Mouse (Mus musculus) forebrain, embryonic 13.5 days (tissue): ENCODE data around the gene Rhobtb1. TPM values are rescaled to one million over a fixed set of nuclear protein-coding genes. Genes with fewer than 3 reads are reported as not detected.
A peak's percentile ranks its signal among the peaks of the same experiment; 100 is the strongest.

Experiments
- ATAC-seq: fragments of 200-750 bp; cut with Nextera tagmentation; 2 replicates; pipeline ENCODE4 v1.8.0; 2017
- H3K27ac ChIP-seq: fragments of 300-500 bp; sonication (generic); 2 replicates; pipeline ENCODE4 v1.5.1; 2015; ENCODE audit warnings: inconsistent platforms, mild to moderate bottlenecking, moderate library complexity
- H3K27me3 ChIP-seq: fragments of 300-500 bp; sonication (generic); 2 replicates; pipeline ENCODE4 v1.6.1; 2015; ENCODE audit warnings: mild to moderate bottlenecking, inconsistent platforms
- H3K36me3 ChIP-seq: fragments of 300-500 bp; sonication (generic); 2 replicates; pipeline ENCODE4 v1.6.1; 2015; ENCODE audit warnings: mild to moderate bottlenecking, inconsistent platforms; ENCODE audit not compliant: poor library complexity, severe bottlenecking
- H3K4me1 ChIP-seq: fragments of 300-500 bp; sonication (generic); 2 replicates; pipeline ENCODE4 v1.6.1; 2015; ENCODE audit warnings: inconsistent platforms
- H3K4me2 ChIP-seq: fragments of 300-500 bp; sonication (generic); 2 replicates; pipeline ENCODE4 v1.6.1; 2015; ENCODE audit warnings: inconsistent platforms, mild to moderate bottlenecking, moderate library complexity
- H3K4me3 ChIP-seq: fragments of 300-500 bp; sonication (generic); 2 replicates; pipeline ENCODE4 v1.5.1; 2015; ENCODE audit warnings: mild to moderate bottlenecking, inconsistent platforms
- H3K9ac ChIP-seq: fragments of 300-500 bp; sonication (generic); 2 replicates; pipeline ENCODE4 v1.6.1; 2015; ENCODE audit warnings: mild to moderate bottlenecking, inconsistent platforms
- H3K9me3 ChIP-seq: fragments of 300-500 bp; sonication (generic); replicated peaks from 2 replicates; pipeline ENCODE4 v1.6.1; 2016; ENCODE audit warnings: inconsistent platforms
- WGBS: fragments of 180-500 bp; shearing (Covaris S2); methylation state at CpG from one replicate; pipeline ENCODE4 v1.1.7; 2015; 5-methylcytosine and 5-hydroxymethylcytosine counted together
- polyA plus RNA-seq: library from polyadenylated mRNA; unstranded; fragments of >200 nt; fragmentation: Nextera tagmentation; extraction: Ambion mirVana; gene quantifications from 2 replicates; pipeline ENCODE4 v1.2.1, GENCODE M21; 2015

Rhobtb1 gene
- polyA plus RNA-seq, result 13.4 and 16.4 TPM in 2 replicates

DNA sequence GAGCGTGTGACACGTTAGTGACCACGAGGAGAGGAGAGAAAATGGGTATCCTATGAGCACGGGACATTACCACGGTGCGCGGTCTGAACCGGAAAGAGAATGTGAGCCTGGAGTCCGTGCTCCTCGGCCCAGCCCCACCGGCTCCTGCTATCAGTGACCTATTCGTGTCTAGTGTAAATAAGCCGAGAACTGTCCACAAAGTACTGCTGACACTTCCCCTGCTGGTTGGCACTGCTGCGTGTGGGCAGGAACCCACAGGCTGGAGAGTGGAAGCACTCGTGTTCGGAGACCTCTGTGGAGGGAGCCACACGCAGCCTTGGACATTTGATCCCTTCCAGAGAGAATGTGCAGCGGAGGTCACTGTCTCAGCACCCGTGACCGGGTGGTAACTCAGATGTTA lies at the start of gene Rhobtb1:
Gene Rhobtb1, plus strand, starts transcription at position 390 of the 400 bp plus-strand sequence.
- Histone ChIP-seq H3K4me1 (no peaks in the 10 kb centered on the region), H3K27ac (no peak within 1 kb of the TSS), H3K36me3 (no peaks in the 10 kb centered on the region), H3K9me3 (no peaks in the 10 kb centered on the region), H3K4me2 (no peak within 1 kb of the TSS), H3K9ac (no peak within 1 kb of the TSS), H3K27me3 (no peaks in the 10 kb centered on the region), H3K4me3 (no peak within 1 kb of the TSS)
- 92% methylated on average over 20 of the region's 20 CpGs for WGBS
- ATAC-seq, result no peak

DNA sequence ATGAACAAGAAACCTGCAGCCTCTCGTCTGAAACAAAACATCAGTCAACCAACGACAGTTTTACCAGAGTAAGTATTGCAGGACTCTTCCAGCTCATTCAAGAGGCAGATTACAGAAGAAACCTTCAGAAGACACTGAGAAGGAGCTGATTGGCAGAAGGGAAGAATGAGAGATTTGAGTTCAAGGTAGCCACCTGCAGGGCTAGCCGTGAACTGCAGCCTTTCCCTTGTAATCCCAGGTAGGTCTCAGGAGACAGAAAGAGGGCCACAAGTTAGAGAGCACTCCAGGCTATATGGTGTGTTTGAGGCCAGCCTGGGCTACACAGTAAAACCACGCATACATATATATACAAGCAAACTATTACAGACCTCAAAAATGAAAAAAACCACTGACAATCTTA lies 49.2 kb upstream of the Rhobtb1 start:
- Histone ChIP-seq H3K4me2 (no peak overlapping the region), H3K4me3 (no peak overlapping the region), H3K9ac (no peak overlapping the region), H3K27me3 (no peaks in the 10 kb centered on the region), H3K36me3 (no peaks in the 10 kb centered on the region), H3K4me1 (peaks cover 9% of the 10 kb centered on the region; the same call in 1 of the 2 replicates), H3K27ac (no peak overlapping the region), H3K9me3 (no peaks in the 10 kb centered on the region)
- no peak for ATAC-seq
- 75% methylated on average over 4 of the region's 4 CpGs for WGBS

DNA sequence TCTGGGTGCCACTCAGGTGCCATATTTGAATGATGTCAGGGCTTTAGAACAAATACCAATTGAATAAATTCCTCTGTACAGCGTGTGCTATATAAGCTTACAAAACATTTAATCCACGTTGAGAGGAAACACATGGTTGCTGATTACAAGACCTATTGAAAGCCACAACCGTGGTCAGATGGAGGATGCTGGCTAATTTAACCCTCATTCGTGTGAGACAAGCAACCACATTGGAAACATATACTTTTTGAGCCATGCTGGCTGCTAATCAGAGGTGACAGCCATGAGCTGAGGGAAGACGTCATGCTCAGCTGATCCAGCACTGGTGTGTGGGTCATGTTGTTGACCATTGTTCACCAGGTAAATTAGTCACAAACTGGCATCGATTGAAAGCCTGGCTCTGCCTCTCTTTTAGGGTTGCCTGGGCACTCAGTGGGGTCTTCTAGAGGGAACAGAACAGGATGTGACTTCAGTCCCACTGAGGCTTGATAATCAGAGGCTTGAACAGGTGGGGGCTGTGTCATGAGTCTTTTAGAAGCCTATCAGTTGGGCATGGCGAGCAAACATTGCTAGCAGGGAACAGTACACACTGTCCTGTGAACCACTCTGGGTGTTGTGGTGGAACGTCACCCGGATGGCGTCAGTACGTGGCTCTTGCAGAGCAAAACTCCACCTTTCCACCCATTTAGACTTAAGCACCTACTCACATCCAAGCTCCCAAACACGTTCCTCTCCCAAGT lies 46.9 kb upstream of the Rhobtb1 start:
- 84% methylated on average over 12 of the region's 12 CpGs for WGBS

DNA sequence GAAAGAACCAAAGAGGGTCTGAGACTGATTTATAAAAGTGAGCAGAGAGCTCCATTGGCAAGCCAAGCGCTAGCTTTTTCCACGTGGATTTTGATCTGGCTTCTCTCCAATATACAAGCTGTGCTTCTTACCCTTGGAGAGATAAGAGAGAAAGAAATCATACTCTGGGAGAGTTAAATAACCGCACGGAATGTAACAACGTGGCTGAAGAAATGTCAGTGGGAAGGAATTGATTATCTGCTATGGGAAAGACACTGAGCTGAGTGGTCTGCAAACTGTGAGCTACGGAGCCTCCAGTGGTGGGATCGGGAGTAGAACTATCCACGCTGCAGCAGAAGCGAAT lies 46.4 kb upstream of the Rhobtb1 start:
- Histone ChIP-seq H3K9ac (no peak overlapping the region), H3K4me2 (no peak overlapping the region), H3K4me1 (peaks cover 3% of the 10 kb centered on the region; the same call in 1 of the 2 replicates), H3K36me3 (no peaks in the 10 kb centered on the region), H3K9me3 (no peaks in the 10 kb centered on the region), H3K27ac (no peak overlapping the region), H3K27me3 (no peaks in the 10 kb centered on the region), H3K4me3 (no peak overlapping the region)
- 84% methylated on average over 9 of the region's 9 CpGs for WGBS
- ATAC-seq, result no peak

More for the DNA sequence above, 46.9 kb upstream of the Rhobtb1 start:
- Histone ChIP-seq H3K27me3 (no peaks in the 10 kb centered on the region), H3K9ac (no peak overlapping the region), H3K36me3 (no peaks in the 10 kb centered on the region), H3K4me1 (peaks cover 8% of the 10 kb centered on the region; the same call in 1 of the 2 replicates), H3K4me3 (no peak overlapping the region), H3K27ac (no peak overlapping the region), H3K4me2 (no peak overlapping the region), H3K9me3 (no peaks in the 10 kb centered on the region)
- ATAC-seq, result no peak

DNA sequence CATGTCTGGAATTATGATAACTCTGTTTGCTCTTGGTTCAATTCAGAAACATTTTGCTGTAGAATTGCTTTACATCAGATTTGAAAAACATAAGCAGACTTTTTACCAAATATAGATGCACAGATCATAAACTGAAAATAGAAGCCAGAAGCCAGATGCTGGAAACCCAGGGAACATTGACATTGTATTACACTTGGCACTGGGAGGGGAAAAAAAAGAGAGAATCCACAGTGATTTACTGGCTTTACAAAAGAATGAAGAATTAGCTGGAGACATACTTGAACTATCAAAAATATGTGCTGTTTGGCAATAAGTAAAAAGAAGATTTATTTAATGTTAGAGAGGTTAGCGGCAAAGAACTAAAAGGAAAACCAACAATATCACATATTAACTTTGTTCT lies 44.4 kb upstream of the Rhobtb1 start:
- H3K4me1 ChIP-seq, result no peaks in the 10 kb centered on the region
- WGBS, result 98% methylated on average over 1 of the region's 1 CpGs
- H3K4me2 ChIP-seq, result no peak overlapping the region
- no peaks in the 10 kb centered on the region for H3K27me3 ChIP-seq
- H3K27ac ChIP-seq, result no peak overlapping the region
- no peak for ATAC-seq
- no peaks in the 10 kb centered on the region for H3K9me3 ChIP-seq
- no peak overlapping the region for H3K4me3 ChIP-seq
- H3K36me3 ChIP-seq, result no peaks in the 10 kb centered on the region
- H3K9ac ChIP-seq, result no peak overlapping the region

DNA sequence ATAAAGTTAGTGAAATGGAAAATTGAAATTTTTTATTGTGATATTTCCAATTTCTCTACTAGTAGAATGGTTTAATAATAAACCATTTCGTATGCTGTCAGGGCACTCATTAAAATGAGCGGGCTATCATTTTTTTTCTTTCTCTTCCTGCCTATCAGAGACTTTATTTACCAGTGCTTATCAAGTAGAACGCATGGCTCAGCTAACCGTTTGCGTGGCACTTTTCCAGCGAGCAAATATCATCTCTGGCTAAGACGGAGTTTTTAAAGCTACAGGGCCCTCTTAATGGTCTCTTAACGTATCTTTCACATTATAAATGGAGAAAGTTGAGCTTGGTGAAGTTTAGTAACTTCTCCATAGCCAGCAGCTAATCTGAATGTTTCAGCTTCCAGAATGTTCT lies 44.0 kb upstream of the Rhobtb1 start:
- no peak for ATAC-seq
- Histone ChIP-seq H3K4me2 (no peak overlapping the region), H3K9ac (no peak overlapping the region), H3K27ac (no peak overlapping the region), H3K27me3 (no peaks in the 10 kb centered on the region), H3K36me3 (no peaks in the 10 kb centered on the region), H3K4me3 (no peak overlapping the region), H3K9me3 (no peaks in the 10 kb centered on the region), H3K4me1 (no peaks in the 10 kb centered on the region)
- 81% methylated on average over 8 of the region's 8 CpGs for WGBS

DNA sequence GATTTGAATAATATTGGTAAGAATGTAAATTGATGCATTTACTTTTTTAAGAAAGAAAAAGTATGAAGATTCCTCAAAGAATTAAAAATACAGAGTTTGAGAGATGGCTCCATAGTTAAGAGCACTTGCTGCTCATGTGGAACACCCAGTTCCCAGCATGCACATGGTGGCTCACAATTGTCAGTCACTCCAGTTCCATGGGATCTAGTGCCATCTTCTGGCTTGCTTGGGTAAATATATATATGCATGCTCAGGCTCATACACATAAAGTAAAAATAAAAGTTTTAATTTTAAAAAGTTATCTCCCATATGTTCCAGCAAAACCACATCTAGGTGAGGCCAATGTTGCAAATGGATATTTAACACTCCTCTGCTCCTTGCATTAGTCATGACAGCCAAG lies 36.9 kb upstream of the Rhobtb1 start:
- no peak overlapping the region for H3K4me2 ChIP-seq
- ATAC-seq, result no peak
- H3K9me3 ChIP-seq, result no peaks in the 10 kb centered on the region
- no peaks in the 10 kb centered on the region for H3K27me3 ChIP-seq
- no peak overlapping the region for H3K9ac ChIP-seq
- H3K4me3 ChIP-seq, result no peak overlapping the region
- no peak overlapping the region for H3K27ac ChIP-seq
- no peaks in the 10 kb centered on the region for H3K4me1 ChIP-seq
- no peaks in the 10 kb centered on the region for H3K36me3 ChIP-seq

DNA sequence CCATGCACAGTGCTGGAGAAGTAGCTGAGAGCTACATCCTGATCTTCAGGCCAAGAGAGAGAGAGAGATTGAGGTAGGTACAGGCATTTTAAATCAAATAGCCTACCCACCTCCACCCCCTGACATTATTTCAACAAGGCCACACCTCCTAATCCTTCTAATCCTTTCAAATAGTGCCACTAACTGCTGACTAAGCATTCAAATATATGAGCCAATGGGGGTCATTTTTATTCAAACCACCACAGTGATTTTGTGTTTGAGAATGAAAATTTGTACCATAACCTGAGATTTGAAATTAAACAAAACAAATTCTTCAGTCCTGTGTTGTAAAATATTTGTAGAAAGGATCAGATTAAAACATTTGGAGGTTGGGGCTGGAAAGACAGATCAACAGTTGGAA lies 33.2 kb upstream of the Rhobtb1 start:
- H3K36me3 ChIP-seq, result no peaks in the 10 kb centered on the region
- no peak overlapping the region for H3K27ac ChIP-seq
- no peaks in the 10 kb centered on the region for H3K9me3 ChIP-seq
- H3K4me2 ChIP-seq, result no peak overlapping the region
- no peak for ATAC-seq
- no peak overlapping the region for H3K4me3 ChIP-seq
- H3K4me1 ChIP-seq, result no peaks in the 10 kb centered on the region
- no peaks in the 10 kb centered on the region for H3K27me3 ChIP-seq
- no peak overlapping the region for H3K9ac ChIP-seq

DNA sequence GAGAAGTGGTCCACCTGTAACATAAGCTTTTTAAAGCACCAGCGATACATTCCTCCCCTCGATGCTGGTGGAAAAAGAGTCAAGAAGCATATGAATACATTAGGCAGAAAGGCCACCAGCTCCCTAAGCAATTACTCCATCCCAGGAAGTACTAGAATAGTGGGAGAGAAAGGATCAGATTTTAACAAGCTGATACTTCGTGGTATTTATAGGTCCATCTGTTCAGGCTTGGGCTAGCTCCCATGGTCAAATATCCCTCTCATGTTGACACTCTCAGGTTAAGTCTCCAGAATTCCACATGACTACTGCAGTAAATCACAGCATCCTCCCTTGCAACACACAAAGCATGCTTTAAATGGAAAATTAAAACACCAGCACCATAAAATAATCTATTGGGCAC lies 32.3 kb upstream of the Rhobtb1 start:
- 88% methylated on average over 3 of the region's 3 CpGs for WGBS
- no peaks in the 10 kb centered on the region for H3K4me1 ChIP-seq
- ATAC-seq, result no peak

DNA sequence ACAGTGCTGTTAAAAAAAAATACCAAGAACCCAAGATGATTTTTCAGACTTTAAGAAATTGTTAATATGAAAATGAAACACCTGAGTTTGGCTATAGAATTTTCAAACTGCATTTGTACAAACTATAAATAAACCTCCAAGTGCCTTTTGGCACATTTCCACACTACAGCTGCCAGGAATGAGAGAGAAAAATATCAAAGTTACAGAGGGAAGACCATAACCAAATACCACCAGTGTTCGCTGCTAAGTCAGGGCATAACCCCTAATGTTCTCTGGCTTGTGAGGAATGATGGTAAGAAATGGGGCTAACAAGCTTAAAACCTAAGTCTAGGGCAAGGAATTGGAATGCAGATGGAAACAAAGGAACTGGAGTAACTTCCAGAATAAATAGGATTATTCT lies 31.8 kb upstream of the Rhobtb1 start:
- Histone ChIP-seq H3K27ac (no peak overlapping the region), H3K27me3 (no peaks in the 10 kb centered on the region), H3K4me1 (no peaks in the 10 kb centered on the region), H3K9ac (no peak overlapping the region), H3K36me3 (no peaks in the 10 kb centered on the region), H3K4me3 (no peak overlapping the region), H3K4me2 (no peak overlapping the region), H3K9me3 (no peaks in the 10 kb centered on the region)
- ATAC-seq, result no peak
- 87% methylated on average over 1 of the region's 1 CpGs for WGBS

More for the DNA sequence above, 32.3 kb upstream of the Rhobtb1 start:
- no peak overlapping the region for H3K27ac ChIP-seq
- no peaks in the 10 kb centered on the region for H3K36me3 ChIP-seq
- no peak overlapping the region for H3K4me3 ChIP-seq
- no peaks in the 10 kb centered on the region for H3K9me3 ChIP-seq
- no peak overlapping the region for H3K4me2 ChIP-seq
- H3K9ac ChIP-seq, result no peak overlapping the region
- no peaks in the 10 kb centered on the region for H3K27me3 ChIP-seq

DNA sequence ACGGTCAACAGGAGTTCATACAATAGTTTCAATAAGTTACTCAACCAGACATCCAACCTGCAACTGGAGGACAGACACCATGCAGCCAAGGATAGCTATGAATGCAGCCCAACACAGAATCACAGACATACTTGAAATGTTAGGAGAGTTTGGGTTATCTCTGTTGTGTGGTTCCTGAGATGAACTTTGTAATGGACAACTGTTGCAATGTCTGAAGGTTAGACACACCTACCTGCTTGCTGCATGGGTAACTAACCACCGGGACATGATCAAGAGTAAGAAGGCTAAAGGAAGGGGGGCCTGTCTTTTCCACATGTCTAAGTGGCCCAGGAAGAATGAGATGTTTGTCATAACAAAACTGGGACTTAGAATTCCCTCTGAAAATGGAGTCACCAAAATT lies 24.7 kb upstream of the Rhobtb1 start:
- Histone ChIP-seq H3K27ac (no peak overlapping the region), H3K4me1 (no peaks in the 10 kb centered on the region), H3K9ac (no peak overlapping the region), H3K27me3 (no peaks in the 10 kb centered on the region), H3K9me3 (no peaks in the 10 kb centered on the region), H3K4me2 (no peak overlapping the region), H3K4me3 (no peak overlapping the region), H3K36me3 (no peaks in the 10 kb centered on the region)
- WGBS, result 88% methylated on average over 2 of the region's 2 CpGs
- no peak for ATAC-seq

DNA sequence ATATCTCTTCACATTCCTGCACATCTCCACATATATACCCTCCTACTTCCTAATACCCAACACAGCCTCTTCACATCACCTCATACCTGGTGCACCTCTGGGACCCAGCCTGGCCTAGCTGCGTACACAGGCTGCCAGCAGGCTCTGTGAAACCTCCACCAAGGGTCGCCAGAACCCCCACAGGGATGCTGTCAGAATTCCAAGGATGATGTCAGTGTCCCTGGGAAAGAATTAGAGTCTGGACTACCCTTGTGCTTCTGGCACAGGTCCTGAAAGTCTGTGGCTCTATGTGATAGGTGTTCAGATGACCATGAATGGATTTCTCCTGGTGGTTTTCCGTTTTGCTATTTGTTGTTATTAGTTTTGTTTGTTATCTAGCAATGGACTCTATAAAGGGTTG lies 22.7 kb upstream of the Rhobtb1 start:
- Histone ChIP-seq H3K27ac (no peak overlapping the region), H3K4me1 (no peaks in the 10 kb centered on the region), H3K27me3 (no peaks in the 10 kb centered on the region), H3K4me3 (no peak overlapping the region), H3K36me3 (no peaks in the 10 kb centered on the region), H3K9me3 (no peaks in the 10 kb centered on the region), H3K9ac (no peak overlapping the region), H3K4me2 (no peak overlapping the region)
- WGBS, result 74% methylated on average over 3 of the region's 3 CpGs
- ATAC-seq, result no peak

DNA sequence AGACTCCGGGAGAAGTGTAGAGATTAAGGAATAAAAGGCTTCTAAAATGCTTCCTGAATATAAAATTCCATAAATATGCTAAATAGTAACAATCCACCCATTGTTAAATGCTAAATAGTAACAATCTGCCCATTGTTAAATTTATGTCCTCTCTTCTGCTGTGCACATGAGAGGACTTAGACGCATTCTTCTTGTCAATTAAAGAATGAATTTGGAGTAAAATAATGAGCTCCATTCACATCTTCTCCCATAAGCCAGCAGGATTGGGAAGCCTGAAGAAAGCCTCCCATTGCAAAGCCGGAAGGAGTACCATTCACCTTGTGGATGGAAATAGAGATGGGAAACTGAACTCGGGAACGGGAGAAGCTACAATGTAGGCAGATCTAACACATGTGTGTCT lies 20.6 kb upstream of the Rhobtb1 start:
- no peaks in the 10 kb centered on the region for H3K4me1 ChIP-seq
- peak; percentile 30; the same call in 1 of the 2 replicates for ATAC-seq
- no peaks in the 10 kb centered on the region for H3K36me3 ChIP-seq
- no peak overlapping the region for H3K9ac ChIP-seq
- H3K4me3 ChIP-seq, result no peak overlapping the region
- H3K27ac ChIP-seq, result no peak overlapping the region
- no peaks in the 10 kb centered on the region for H3K9me3 ChIP-seq
- no peaks in the 10 kb centered on the region for H3K27me3 ChIP-seq
- no peak overlapping the region for H3K4me2 ChIP-seq
- 43% methylated on average over 5 of the region's 5 CpGs for WGBS
